Mouse (Mus musculus) heart, postnatal 10 days (tissue): ENCODE measurements at regions not wholly inside any gene's neighbourhood (a gene's known extent, or its start where the extent isn't known, plus 50 kb on each side); places are given as distances from the start of the nearest gene placed in this dataset.

Experiments
- DNase-seq, 2 experiments: peaks; one replicate each; pipeline ENCODE4 v3.0.0; 2021
- intact Hi-C: fragments of 180-260 bp; cut with DNase I; formaldehyde crosslinking; loops from one replicate; pipeline ENCODE4 v1.15.1; 2025

- intact Hi-C loops, result no loop called here
- no peak for DNase-seq
Measured at GRCm38 (mm10) chr8:109121776-109122175, 372.1 kb upstream of the Pmfbp1 start.

- intact Hi-C loops, result no loop called here
- DNase-seq, result no peak
Measured at GRCm38 (mm10) chr8:109142495-109143158, 351.2 kb upstream of the Pmfbp1 start.

GRCm38 (mm10) chr8:109151711-109152110 is 342.1 kb upstream of the Pmfbp1 start:
- DNase-seq, result no peak
- intact Hi-C loops, result no loop called here

- DNase-seq, result peak; percentile 41 to 50
- intact Hi-C loops, result no loop called here
Measured at GRCm38 (mm10) chr8:109155489-109155888, 338.3 kb upstream of the Pmfbp1 start.

- intact Hi-C loops, result no loop called here
- DNase-seq, result peak; percentile 29 to 32
Measured at GRCm38 (mm10) chr8:109156016-109156415, 337.8 kb upstream of the Pmfbp1 start.

- intact Hi-C loops, result no loop called here
- no peak for DNase-seq
Measured at GRCm38 (mm10) chr8:109172701-109173100, 321.1 kb upstream of the Pmfbp1 start.

- DNase-seq, result peak; percentile 80 to 86
- intact Hi-C loops, result loop anchor here (2.0 to 10.0 kb wide), 9 partner anchors 271 to 1583 kb away; no protein-coding TSS in a partner anchor
Measured at GRCm38 (mm10) chr8:109185558-109186198, 308.1 kb upstream of the Pmfbp1 start.

- no peak for DNase-seq
- intact Hi-C loops, result loop anchor here (2.0 to 10.0 kb wide), 9 partner anchors 273 to 1585 kb away; no protein-coding TSS in a partner anchor
Measured at GRCm38 (mm10) chr8:109187617-109188016, 306.2 kb upstream of the Pmfbp1 start.

GRCm38 (mm10) chr8:109214247-109214646 is 279.6 kb upstream of the Pmfbp1 start:
- intact Hi-C loops, result no loop called here
- DNase-seq, result no peak

GRCm38 (mm10) chr8:109216318-109216717 is 277.5 kb upstream of the Pmfbp1 start:
- intact Hi-C loops, result no loop called here
- DNase-seq, result no peak

- no peak for DNase-seq
- intact Hi-C loops, result no loop called here
Measured at GRCm38 (mm10) chr8:109217326-109217725, 276.5 kb upstream of the Pmfbp1 start.

GRCm38 (mm10) chr8:109232281-109233234 is 261.3 kb upstream of the Pmfbp1 start:
- intact Hi-C loops, result no loop called here

GRCm38 (mm10) chr8:109245526-109245925 is 248.3 kb upstream of the Pmfbp1 start:
- intact Hi-C loops, result no loop called here
- no peak for DNase-seq

More at GRCm38 (mm10) chr8:109232281-109233234, 261.3 kb upstream of the Pmfbp1 start:
- DNase-seq, result peak; percentile 1 to 8

GRCm38 (mm10) chr8:109247875-109248274 is 246.0 kb upstream of the Pmfbp1 start:
- intact Hi-C loops, result no loop called here
- no peak for DNase-seq

- intact Hi-C loops, result no loop called here
- DNase-seq, result no peak
Measured at GRCm38 (mm10) chr8:109248356-109248755, 245.5 kb upstream of the Pmfbp1 start.

GRCm38 (mm10) chr8:109249256-109249655 is 244.6 kb upstream of the Pmfbp1 start:
- intact Hi-C loops, result no loop called here
- DNase-seq, result no peak

GRCm38 (mm10) chr8:109249691-109250090 is 244.1 kb upstream of the Pmfbp1 start:
- DNase-seq, result no peak
- intact Hi-C loops, result no loop called here

- no peak for DNase-seq
- intact Hi-C loops, result no loop called here
Measured at GRCm38 (mm10) chr8:109250551-109250950, 243.3 kb upstream of the Pmfbp1 start.

GRCm38 (mm10) chr8:109251360-109251798 is 242.4 kb upstream of the Pmfbp1 start:
- no peak for DNase-seq

GRCm38 (mm10) chr8:109252404-109252803 is 241.4 kb upstream of the Pmfbp1 start:
- intact Hi-C loops, result no loop called here
- no peak for DNase-seq

More at GRCm38 (mm10) chr8:109251360-109251798, 242.4 kb upstream of the Pmfbp1 start:
- intact Hi-C loops, result no loop called here

- peak; percentile 9 to 39 for DNase-seq
- intact Hi-C loops, result no loop called here
Measured at GRCm38 (mm10) chr8:109279129-109279528, 214.7 kb upstream of the Pmfbp1 start.
